Mouse (Mus musculus): ENCODE measurements around the gene Cc2d1b. TPM values are rescaled to one million over a fixed set of nuclear protein-coding genes. Genes with fewer than 3 reads are reported as not detected.
A peak's percentile ranks its signal among the peaks of the same experiment; 100 is the strongest.

Gene Cc2d1b
- polyA plus RNA-seq, 1 experiment from 2014 or later = 21.3 TPM

DNA sequence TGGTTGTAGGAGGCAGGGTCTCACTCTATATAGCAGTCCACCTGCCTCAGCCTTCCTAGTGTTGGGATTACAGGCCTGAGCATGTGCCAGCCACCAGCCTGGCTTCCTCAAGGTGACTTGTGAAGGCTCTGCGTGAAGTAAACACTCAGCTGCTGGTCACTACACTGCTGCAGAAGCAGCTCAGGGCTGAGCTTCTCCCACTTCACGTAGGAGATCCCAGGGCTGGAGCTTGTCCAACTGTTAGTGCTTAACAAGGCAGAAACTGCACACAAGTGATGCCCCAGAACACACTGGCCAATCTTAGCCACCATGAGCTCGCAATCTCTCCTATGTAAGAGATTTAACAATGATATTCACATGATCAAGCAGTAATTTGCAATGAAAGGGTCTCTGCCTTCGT lies 15.0 kb downstream of the Cc2d1b start:
- Histone ChIP-seq H3K4me1 (ENCODE audit: insufficient read depth, low read depth, low read length) (no peaks in the 10 kb centered on the region), H3K4me2 (replicated peaks; ENCODE audit: low read depth, low read length) (no peak overlapping the region), H3K27ac (ENCODE audit: low read length) (no peak overlapping the region), H3K9me3 (ENCODE audit: low read length) (no peaks in the 10 kb centered on the region), H3K9ac (replicated peaks; ENCODE audit: low read depth) (no peak overlapping the region), H3K27me3 (replicated peaks; ENCODE audit: insufficient read depth, low read length) (no peaks in the 10 kb centered on the region), H3K36me3 (ENCODE audit: insufficient read depth, low read length) (peaks cover 60% of the 10 kb centered on the region), H3K4me3 (ENCODE audit: low read depth, low read length) (no peak overlapping the region)
- no peak for TF ChIP-seq EP300 (IDR thresholded peaks at IDR 0.05)
- no peak for TF ChIP-seq CTCF (IDR thresholded peaks at IDR 0.05)
- WGBS = 77% methylated on average over 4 of the region's 4 CpGs
- DNase-seq (ENCODE audit: low spot score) = no peak
- no peak for ATAC-seq

DNA sequence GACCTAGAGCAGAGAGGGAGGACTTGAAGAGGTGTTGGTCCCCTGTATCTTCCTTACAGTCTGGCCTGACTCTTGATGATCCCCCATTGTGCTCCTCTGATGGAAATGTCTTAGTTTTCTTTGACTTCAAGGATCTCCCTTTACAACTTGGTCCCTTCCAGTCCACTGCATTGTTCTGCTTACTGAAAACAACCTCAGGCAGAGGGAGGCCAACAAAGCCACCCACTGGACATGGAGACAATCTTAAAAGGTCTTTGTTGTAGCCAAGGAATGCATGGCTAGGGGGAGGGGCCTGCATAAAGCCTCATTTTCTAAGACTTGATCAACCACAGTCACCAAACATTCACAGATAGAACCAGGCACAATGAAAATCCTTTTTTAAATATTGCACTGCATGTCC lies 15.4 kb downstream of the Cc2d1b start:
- no peaks in the 10 kb centered on the region for H3K27me3 ChIP-seq (replicated peaks; ENCODE audit: insufficient read depth, low read length)
- peaks cover 56% of the 10 kb centered on the region for H3K36me3 ChIP-seq (ENCODE audit: insufficient read depth, low read length)
- no peaks in the 10 kb centered on the region for H3K4me1 ChIP-seq (ENCODE audit: insufficient read depth, low read depth, low read length)
- no peak overlapping the region for H3K9ac ChIP-seq (replicated peaks; ENCODE audit: low read depth)
- DNase-seq (ENCODE audit: low spot score) (no peak), ATAC-seq (no peak)
- no peaks in the 10 kb centered on the region for H3K9me3 ChIP-seq (ENCODE audit: low read length)
- no peak overlapping the region for H3K27ac ChIP-seq (ENCODE audit: low read length)
- H3K4me2 ChIP-seq (replicated peaks; ENCODE audit: low read depth, low read length) = no peak overlapping the region
- H3K4me3 ChIP-seq (ENCODE audit: low read depth, low read length) = no peak overlapping the region
- TF ChIP-seq CTCF (IDR thresholded peaks at IDR 0.05) (no peak), EP300 (IDR thresholded peaks at IDR 0.05) (no peak)

DNA sequence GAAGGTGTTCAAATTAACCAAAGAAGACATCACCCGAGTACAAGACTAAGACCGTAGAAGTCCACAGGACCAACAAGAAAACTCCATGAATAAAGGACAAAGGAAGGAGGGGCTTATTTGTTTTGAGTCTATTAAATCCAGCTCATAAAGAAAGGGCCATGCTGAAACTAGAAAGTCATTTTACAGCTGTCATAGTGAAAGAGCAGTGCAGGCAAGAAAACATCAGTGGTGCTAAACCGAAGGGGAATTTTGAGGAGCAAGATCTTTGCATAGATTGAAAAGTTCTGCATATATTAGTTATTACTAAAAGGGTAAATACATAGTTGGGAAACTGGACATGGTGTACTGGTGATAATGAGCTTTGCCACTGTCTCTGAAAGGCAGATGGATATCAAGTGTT lies 18.0 kb downstream of the Cc2d1b start:
- ATAC-seq = no peak
- peaks cover 41% of the 10 kb centered on the region for H3K36me3 ChIP-seq (ENCODE audit: insufficient read depth, low read length)

DNA sequence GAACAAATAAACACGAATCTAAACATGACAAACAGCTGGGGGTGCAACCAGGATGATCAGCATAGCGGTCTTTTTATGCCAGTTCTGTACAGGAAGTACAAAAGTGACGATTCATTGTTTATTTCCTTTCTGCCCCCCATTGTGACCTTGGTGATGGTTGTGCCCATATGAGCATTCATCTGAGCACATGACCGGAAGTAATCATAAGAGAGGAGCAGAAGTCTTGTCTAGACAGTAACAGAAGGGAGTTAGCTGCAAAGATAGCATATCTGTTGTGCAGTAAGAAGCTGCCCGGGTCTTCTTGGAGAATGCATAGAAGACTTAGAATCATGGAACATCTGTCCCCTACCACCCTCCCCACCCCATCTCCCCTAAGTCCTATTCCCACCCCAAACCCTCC lies 19.0 kb downstream of the Cc2d1b start:
- no peak for DNase-seq (ENCODE audit: low spot score)
- H3K27me3 ChIP-seq (replicated peaks; ENCODE audit: insufficient read depth, low read length) = no peaks in the 10 kb centered on the region

More for the DNA sequence above, 18.0 kb downstream of the Cc2d1b start:
- Histone ChIP-seq H3K9me3 (ENCODE audit: low read length) (no peaks in the 10 kb centered on the region), H3K4me3 (ENCODE audit: low read depth, low read length) (no peak overlapping the region), H3K9ac (replicated peaks; ENCODE audit: low read depth) (no peak overlapping the region), H3K27me3 (replicated peaks; ENCODE audit: insufficient read depth, low read length) (no peaks in the 10 kb centered on the region), H3K4me2 (replicated peaks; ENCODE audit: low read depth, low read length) (no peak overlapping the region), H3K27ac (ENCODE audit: low read length) (no peak overlapping the region), H3K4me1 (ENCODE audit: insufficient read depth, low read depth, low read length) (no peaks in the 10 kb centered on the region)
- WGBS = 91% methylated on average over 3 of the region's 3 CpGs
- no peak for DNase-seq (ENCODE audit: low spot score)
- TF ChIP-seq EP300 (IDR thresholded peaks at IDR 0.05) (no peak), CTCF (IDR thresholded peaks at IDR 0.05) (no peak)

DNA sequence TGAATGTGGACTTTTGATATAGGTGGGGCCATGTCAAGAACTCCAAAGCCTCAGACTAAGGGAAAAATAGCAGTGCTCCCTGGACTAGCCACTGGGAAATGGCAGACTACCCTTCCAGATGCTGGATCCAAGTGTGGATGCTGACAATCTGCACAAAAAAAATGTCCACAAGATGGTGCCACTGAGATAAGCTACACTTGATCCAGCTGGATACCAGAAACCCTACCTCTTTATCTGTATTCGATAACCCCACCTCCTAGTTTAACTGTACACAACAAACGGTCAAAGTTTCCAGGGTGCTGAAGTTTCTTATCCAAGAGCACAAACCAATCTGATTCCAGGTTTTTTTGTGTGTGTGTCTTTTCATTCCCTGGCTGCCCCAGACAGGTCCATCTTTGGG lies 44.7 kb downstream of the Cc2d1b start:
- no peaks in the 10 kb centered on the region for H3K4me1 ChIP-seq (ENCODE audit: insufficient read depth, low read depth, low read length)
- peaks cover 4% of the 10 kb centered on the region; the same call in 1 of the 2 replicates for H3K36me3 ChIP-seq (ENCODE audit: insufficient read depth, low read length)
- H3K9me3 ChIP-seq (ENCODE audit: low read length) = no peaks in the 10 kb centered on the region
- no peaks in the 10 kb centered on the region for H3K27me3 ChIP-seq (replicated peaks; ENCODE audit: insufficient read depth, low read length)
- ATAC-seq = no peak
- no peak overlapping the region for H3K4me2 ChIP-seq (replicated peaks; ENCODE audit: low read depth, low read length)
- TF ChIP-seq CTCF (IDR thresholded peaks at IDR 0.05) = peak; percentile 63
- no peak for TF ChIP-seq EP300 (IDR thresholded peaks at IDR 0.05)
- no peak overlapping the region for H3K4me3 ChIP-seq (ENCODE audit: low read depth, low read length)
- H3K27ac ChIP-seq (ENCODE audit: low read length) = no peak overlapping the region
- WGBS = 44% methylated on average over 2 of the region's 2 CpGs
- H3K9ac ChIP-seq (replicated peaks; ENCODE audit: low read depth) = no peak overlapping the region
- peak; percentile 21 for DNase-seq (ENCODE audit: low spot score)

More for the DNA sequence above, 19.0 kb downstream of the Cc2d1b start:
- Histone ChIP-seq H3K4me1 (ENCODE audit: insufficient read depth, low read depth, low read length) (no peaks in the 10 kb centered on the region), H3K9ac (replicated peaks; ENCODE audit: low read depth) (no peak overlapping the region), H3K4me2 (replicated peaks; ENCODE audit: low read depth, low read length) (no peak overlapping the region), H3K9me3 (ENCODE audit: low read length) (no peaks in the 10 kb centered on the region), H3K4me3 (ENCODE audit: low read depth, low read length) (no peak overlapping the region), H3K27ac (ENCODE audit: low read length) (no peak overlapping the region), H3K36me3 (ENCODE audit: insufficient read depth, low read length) (peaks cover 33% of the 10 kb centered on the region; the same call in 1 of the 2 replicates)
- 61% methylated on average over 5 of the region's 5 CpGs for WGBS
- ATAC-seq = no peak; the same call in 1 of the 2 replicates
- TF ChIP-seq CTCF (IDR thresholded peaks at IDR 0.05) (no peak), EP300 (IDR thresholded peaks at IDR 0.05) (no peak)

Other genes starting within 250 kb of the Cc2d1b start
- gene Shisal2a, start 236.6 kb upstream of the Cc2d1b start, polyA plus RNA-seq (2015; fragmentation: Nextera tagmentation; extraction: Ambion mirVana) = 0.83 and 1.1 TPM in 2 replicates
- 68.5 and 70.3 TPM in 2 replicates for gene Gpx7, start 213.0 kb upstream of the Cc2d1b start, polyA plus RNA-seq (2015; fragmentation: Nextera tagmentation; extraction: Ambion mirVana)
- gene Tut4, start 160.5 kb upstream of the Cc2d1b start, polyA plus RNA-seq (2015; fragmentation: Nextera tagmentation; extraction: Ambion mirVana) = 40.5 and 43.0 TPM in 2 replicates
- 40.4 and 42.1 TPM in 2 replicates for gene Prpf38a, start 40.6 kb upstream of the Cc2d1b start, polyA plus RNA-seq (2015; fragmentation: Nextera tagmentation; extraction: Ambion mirVana)
- 0.83 and 1.0 TPM in 2 replicates for gene Orc1, start 40.5 kb upstream of the Cc2d1b start, polyA plus RNA-seq (2015; fragmentation: Nextera tagmentation; extraction: Ambion mirVana)
- gene 3110021N24Rik, start 99.7 kb downstream of the Cc2d1b start, polyA plus RNA-seq (2015; fragmentation: Nextera tagmentation; extraction: Ambion mirVana) = 1.5 and 1.6 TPM in 2 replicates
- gene Zfyve9, start 160.9 kb downstream of the Cc2d1b start, polyA plus RNA-seq (2015; fragmentation: Nextera tagmentation; extraction: Ambion mirVana) = 4.0 and 4.7 TPM in 2 replicates
- 106 and 111 TPM in 2 replicates for gene Btf3l4, start 213.7 kb downstream of the Cc2d1b start, polyA plus RNA-seq (2015; fragmentation: Nextera tagmentation; extraction: Ambion mirVana)
- gene Txndc12, start 214.7 kb downstream of the Cc2d1b start, polyA plus RNA-seq (2015; fragmentation: Nextera tagmentation; extraction: Ambion mirVana) = 93.1 and 97.5 TPM in 2 replicates
- 26.6 and 27.8 TPM in 2 replicates for gene Kti12, start 227.8 kb downstream of the Cc2d1b start, polyA plus RNA-seq (2015; fragmentation: Nextera tagmentation; extraction: Ambion mirVana)
- 1.7 and 1.9 TPM in 2 replicates for gene A730015C16Rik, start 228.7 kb downstream of the Cc2d1b start, polyA plus RNA-seq (2015; fragmentation: Nextera tagmentation; extraction: Ambion mirVana)